Mouse (Mus musculus) embryonic facial prominence, embryonic 12.5 days (tissue): Measurements from ENCODE around the gene Gpn2. TPM values are rescaled to one million over a fixed set of nuclear protein-coding genes. Genes with fewer than 3 reads are reported as not detected.
A peak's percentile ranks its signal among the peaks of the same experiment; 100 is the strongest.

Experiments used
- ATAC-seq: fragments of 200-750 bp; cut with Nextera tagmentation; 2 replicates; pipeline ENCODE4 v1.8.0; 2017; ENCODE audit not compliant: insufficient number of reproducible peaks, insufficient read depth, low FRiP score, low TSS enrichment
- H3K27ac ChIP-seq: fragments of 300-500 bp; sonication (generic); 2 replicates; pipeline ENCODE4 v1.5.1; 2016; ENCODE audit warnings: mild to moderate bottlenecking
- H3K27me3 ChIP-seq: fragments of 300-500 bp; sonication (generic); 2 replicates; pipeline ENCODE4 v1.6.1; 2016; ENCODE audit warnings: mild to moderate bottlenecking, moderate library complexity
- H3K36me3 ChIP-seq: fragments of 300-500 bp; sonication (generic); 2 replicates; pipeline ENCODE4 v1.6.1; 2016; ENCODE audit warnings: mild to moderate bottlenecking
- H3K4me1 ChIP-seq: fragments of 300-500 bp; sonication (generic); 2 replicates; pipeline ENCODE4 v1.6.1; 2016
- H3K4me2 ChIP-seq: fragments of 300-500 bp; sonication (generic); replicated peaks from 2 replicates; pipeline ENCODE4 v1.6.1; 2016; ENCODE audit warnings: mild to moderate bottlenecking, moderate library complexity
- H3K4me3 ChIP-seq: fragments of 300-500 bp; sonication (generic); 2 replicates; pipeline ENCODE4 v1.5.1; 2016; ENCODE audit warnings: mild to moderate bottlenecking
- H3K9ac ChIP-seq: fragments of 300-500 bp; sonication (generic); 2 replicates; pipeline ENCODE4 v1.6.1; 2016; ENCODE audit warnings: mild to moderate bottlenecking, moderate library complexity
- H3K9me3 ChIP-seq: fragments of 300-500 bp; sonication (generic); 2 replicates; pipeline ENCODE4 v1.6.1; 2016; ENCODE audit warnings: mild to moderate bottlenecking, moderate library complexity
- WGBS: fragments of 180-500 bp; shearing (Covaris S2); methylation state at CpG from one replicate; pipeline ENCODE4 v1.1.7; 2016; 5-methylcytosine and 5-hydroxymethylcytosine counted together
- polyA plus RNA-seq: library from polyadenylated mRNA; unstranded; fragments of >200 nt; fragmentation: Nextera tagmentation; extraction: Ambion mirVana; gene quantifications from 2 replicates; pipeline ENCODE4 v1.2.1, GENCODE M21; 2016

Gpn2 gene
- polyA plus RNA-seq, 1 experiment from 2014 or later: 20.0 TPM

- H3K4me3 ChIP-seq: peak overlapping the region; percentile 44
- peak overlapping the region; percentile 53 for H3K9ac ChIP-seq
- ATAC-seq: no peak
- peaks cover 4% of the 10 kb centered on the region; the same call in 1 of the 2 replicates for H3K4me1 ChIP-seq
- peak overlapping the region; percentile 73 for H3K4me2 ChIP-seq
- WGBS: 26% methylated on average over 7 of the region's 7 CpGs
- peaks cover 8% of the 10 kb centered on the region for H3K36me3 ChIP-seq
- H3K9me3 ChIP-seq: no peaks in the 10 kb centered on the region
- H3K27me3 ChIP-seq: peaks cover 53% of the 10 kb centered on the region
- 0 out of 2 replicates have a peak overlapping the region, but pooled peaks have one; percentile 31 for H3K27ac ChIP-seq
These were observed 15.0 kb downstream of the Gpn2 start for GRCm38 (mm10) chr4:133599116-133599515.

DNA sequence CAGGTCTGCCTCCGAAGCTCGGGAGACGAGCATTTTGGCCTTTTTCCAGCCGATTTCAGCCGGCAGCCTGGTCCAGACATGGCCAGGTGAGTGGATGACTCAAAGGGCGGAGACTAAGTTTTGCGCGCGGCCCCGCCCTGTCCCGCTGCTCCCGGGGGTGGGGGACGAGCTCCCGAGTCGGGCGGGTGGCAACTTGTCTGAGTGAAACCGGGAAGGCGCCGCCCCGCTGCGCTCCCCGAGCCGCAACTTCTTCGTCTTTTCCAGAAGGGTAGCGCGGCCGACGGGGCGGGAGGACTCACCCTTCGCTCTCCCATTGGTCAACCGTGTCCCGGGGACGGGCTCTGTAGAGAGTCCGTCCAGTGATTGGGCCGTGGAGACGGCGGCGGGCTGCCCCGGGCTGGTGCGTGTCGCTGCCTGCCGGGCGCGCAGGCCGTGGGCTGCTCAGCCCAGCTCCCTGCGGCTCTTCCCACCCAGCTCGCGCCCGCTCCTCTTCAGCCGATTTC, 15.5 kb downstream of the Gpn2 start:
- Histone ChIP-seq H3K27ac (peak overlapping the region; percentile 63; the same call in 1 of the 2 replicates), H3K9ac (peak overlapping the region; percentile 53), H3K27me3 (peaks cover 53% of the 10 kb centered on the region), H3K9me3 (no peaks in the 10 kb centered on the region), H3K4me3 (peak overlapping the region; percentile 44), H3K4me1 (peaks cover 4% of the 10 kb centered on the region; the same call in 1 of the 2 replicates), H3K4me2 (peak overlapping the region; percentile 73), H3K36me3 (peaks cover 10% of the 10 kb centered on the region)
- ATAC-seq: peak; percentile 96
- under 1% methylated on average over 50 of the region's 50 CpGs for whole genome bisulfite sequencing

DNA sequence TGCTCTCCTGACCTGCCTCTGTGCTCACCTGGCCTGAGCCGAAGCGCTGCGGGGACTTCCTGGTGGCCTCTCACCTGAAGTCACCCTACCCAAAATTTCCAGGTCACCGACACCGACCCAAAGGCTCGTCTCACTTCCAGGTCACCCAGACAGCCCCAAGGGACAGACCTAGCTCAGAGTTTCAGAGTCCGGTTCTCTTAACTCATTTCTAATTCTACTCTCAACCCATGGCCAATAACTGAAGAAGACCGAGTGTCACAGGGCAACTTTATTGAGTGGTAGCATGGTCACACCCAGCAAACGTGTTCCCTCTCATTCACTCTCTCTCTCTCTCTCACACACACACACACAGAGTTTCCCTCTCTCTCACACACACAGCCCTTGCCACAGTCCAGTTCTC, 16.1 kb downstream of the Gpn2 start:
- ATAC-seq: no peak
- peak overlapping the region; percentile 63; the same call in 1 of the 2 replicates for H3K27ac ChIP-seq
- peak overlapping the region; percentile 44 for H3K4me3 ChIP-seq
- WGBS: 15% methylated on average over 9 of the region's 9 CpGs
- H3K4me1 ChIP-seq: peaks cover 4% of the 10 kb centered on the region; the same call in 1 of the 2 replicates
- H3K9ac ChIP-seq: peak overlapping the region; percentile 53; the same call in 1 of the 2 replicates
- H3K27me3 ChIP-seq: peaks cover 53% of the 10 kb centered on the region
- no peaks in the 10 kb centered on the region for H3K9me3 ChIP-seq
- peak overlapping the region; percentile 73 for H3K4me2 ChIP-seq
- peaks cover 16% of the 10 kb centered on the region for H3K36me3 ChIP-seq

- Histone ChIP-seq H3K27me3 (peaks cover 53% of the 10 kb centered on the region), H3K9ac (no peak within 1 kb of the TSS), H3K4me2 (peak within 1 kb of the TSS; percentile 30), H3K27ac (0 out of 2 replicates have a peak within 1 kb of the TSS, but pooled peaks have one; percentile 17), H3K36me3 (peaks cover 25% of the 10 kb centered on the region), H3K4me3 (peak within 1 kb of the TSS; percentile 27), H3K4me1 (peaks cover 4% of the 10 kb centered on the region; the same call in 1 of the 2 replicates), H3K9me3 (no peaks in the 10 kb centered on the region)
- ATAC-seq: no peak
- WGBS: 2% methylated on average over 16 of the region's 16 CpGs
These were observed 17.6 kb downstream of the Gpn2 start, which contains the start of gene Sfn for GRCm38 (mm10) chr4:133601721-133602218. Gene Sfn, minus strand, starts transcription at chr4:133602168.

- Histone ChIP-seq H3K4me2 (no peak overlapping the region), H3K9me3 (no peaks in the 10 kb centered on the region), H3K27ac (no peak overlapping the region), H3K27me3 (peaks cover 53% of the 10 kb centered on the region), H3K9ac (no peak overlapping the region), H3K36me3 (peaks cover 36% of the 10 kb centered on the region), H3K4me1 (peaks cover 4% of the 10 kb centered on the region; the same call in 1 of the 2 replicates), H3K4me3 (no peak overlapping the region)
- ATAC-seq: no peak
- WGBS: 91% methylated on average over 5 of the region's 5 CpGs
These were observed 18.9 kb downstream of the Gpn2 start for GRCm38 (mm10) chr4:133603056-133603455.

DNA sequence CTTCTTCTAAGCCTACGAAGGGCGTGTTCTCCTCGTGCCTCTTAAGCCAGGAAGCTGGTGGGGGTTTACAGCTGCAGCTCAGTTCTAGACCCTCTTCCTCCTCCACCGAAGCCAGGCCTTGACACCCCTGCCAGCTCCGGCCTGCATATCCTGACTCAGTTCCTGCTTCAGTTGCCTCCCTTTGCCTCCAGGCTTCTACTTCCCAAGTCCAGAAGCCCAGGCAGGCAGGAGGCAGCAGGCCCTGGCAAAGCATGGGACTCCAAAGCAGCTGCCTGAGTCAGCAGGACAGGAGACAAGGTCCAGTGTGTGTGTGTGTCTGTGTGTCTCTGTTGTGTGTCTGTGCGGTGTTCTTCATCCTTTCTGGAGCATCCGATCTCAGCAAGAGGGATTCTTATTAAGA, 20.0 kb downstream of the Gpn2 start:
- H3K27me3 ChIP-seq: peaks cover 43% of the 10 kb centered on the region
- WGBS: 82% methylated on average over 7 of the region's 7 CpGs
- no peak overlapping the region for H3K27ac ChIP-seq
- peaks cover 46% of the 10 kb centered on the region for H3K36me3 ChIP-seq
- H3K9ac ChIP-seq: no peak overlapping the region
- no peaks in the 10 kb centered on the region for H3K4me1 ChIP-seq
- no peak overlapping the region for H3K4me2 ChIP-seq
- H3K4me3 ChIP-seq: no peak overlapping the region
- ATAC-seq: no peak
- H3K9me3 ChIP-seq: no peaks in the 10 kb centered on the region

GRCm38 (mm10) chr4:133604856-133605255, 20.7 kb downstream of the Gpn2 start:
- peaks cover 37% of the 10 kb centered on the region for H3K27me3 ChIP-seq
- H3K27ac ChIP-seq: no peak overlapping the region
- ATAC-seq: no peak
- no peaks in the 10 kb centered on the region for H3K4me1 ChIP-seq
- H3K36me3 ChIP-seq: peaks cover 49% of the 10 kb centered on the region
- no peaks in the 10 kb centered on the region for H3K9me3 ChIP-seq
- no peak overlapping the region for H3K9ac ChIP-seq
- no peak overlapping the region for H3K4me2 ChIP-seq
- WGBS: 50% methylated on average over 6 of the region's 6 CpGs
- no peak overlapping the region for H3K4me3 ChIP-seq

- 44% methylated on average over 9 of the region's 9 CpGs for WGBS
- peaks cover 54% of the 10 kb centered on the region for H3K36me3 ChIP-seq
- no peak overlapping the region for H3K4me3 ChIP-seq
- H3K27ac ChIP-seq: no peak overlapping the region
- H3K9me3 ChIP-seq: no peaks in the 10 kb centered on the region
- peaks cover 32% of the 10 kb centered on the region for H3K27me3 ChIP-seq
- peak; percentile 11; the same call in 1 of the 2 replicates for ATAC-seq
- no peak overlapping the region for H3K9ac ChIP-seq
- H3K4me1 ChIP-seq: no peaks in the 10 kb centered on the region
- no peak overlapping the region for H3K4me2 ChIP-seq
These were observed 21.2 kb downstream of the Gpn2 start for GRCm38 (mm10) chr4:133605330-133605729.

DNA sequence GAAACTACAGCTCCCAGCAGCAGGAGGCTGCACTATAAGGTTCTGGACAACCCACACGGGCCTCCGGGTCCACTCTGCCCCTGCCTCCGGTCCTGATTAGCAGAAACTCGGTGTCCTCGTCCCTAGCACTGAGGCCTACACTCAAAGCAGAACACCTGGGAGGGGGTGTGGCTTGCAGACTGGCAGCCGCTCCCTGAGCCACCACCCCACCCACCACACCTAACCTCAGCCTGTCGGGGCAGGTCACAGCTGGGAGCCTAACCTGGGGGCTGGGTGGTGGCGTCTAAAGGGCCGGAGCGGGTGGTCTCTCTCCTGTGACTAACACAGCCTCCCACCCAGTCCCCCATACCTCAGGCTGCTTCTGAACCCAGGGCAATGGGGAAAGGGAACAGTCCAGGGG, 23.1 kb downstream of the Gpn2 start:
- 67% methylated on average over 10 of the region's 10 CpGs for WGBS
- Histone ChIP-seq H3K27ac (0 out of 2 replicates have a peak overlapping the region, but pooled peaks have one; percentile 11), H3K4me3 (no peak overlapping the region), H3K27me3 (peaks cover 14% of the 10 kb centered on the region), H3K4me1 (no peaks in the 10 kb centered on the region), H3K9me3 (no peaks in the 10 kb centered on the region), H3K4me2 (no peak overlapping the region), H3K9ac (no peak overlapping the region), H3K36me3 (peaks cover 63% of the 10 kb centered on the region)
- ATAC-seq: no peak

DNA sequence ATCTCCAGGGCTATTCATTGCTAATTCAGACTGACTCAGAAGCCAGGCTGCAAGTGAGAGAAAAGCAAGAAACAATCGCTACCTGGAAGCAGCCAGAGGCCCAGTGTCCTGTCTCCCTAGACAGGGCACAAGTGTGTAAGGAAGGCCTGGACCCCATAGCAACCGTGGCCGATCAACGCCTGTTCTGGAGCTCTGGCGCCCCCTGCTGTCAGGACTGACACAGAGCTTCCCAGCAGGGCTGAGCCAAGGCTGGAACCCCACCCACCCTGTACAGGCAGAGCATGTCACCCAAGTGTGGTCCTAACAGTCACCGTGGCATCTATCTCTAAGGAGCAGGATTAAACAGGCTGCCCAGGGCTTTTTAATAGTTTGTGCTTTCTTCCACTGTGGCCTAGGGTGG, 25.6 kb downstream of the Gpn2 start:
- 14% methylated on average over 6 of the region's 6 CpGs for WGBS
- peaks cover 75% of the 10 kb centered on the region for H3K36me3 ChIP-seq
- ATAC-seq: no peak

DNA sequence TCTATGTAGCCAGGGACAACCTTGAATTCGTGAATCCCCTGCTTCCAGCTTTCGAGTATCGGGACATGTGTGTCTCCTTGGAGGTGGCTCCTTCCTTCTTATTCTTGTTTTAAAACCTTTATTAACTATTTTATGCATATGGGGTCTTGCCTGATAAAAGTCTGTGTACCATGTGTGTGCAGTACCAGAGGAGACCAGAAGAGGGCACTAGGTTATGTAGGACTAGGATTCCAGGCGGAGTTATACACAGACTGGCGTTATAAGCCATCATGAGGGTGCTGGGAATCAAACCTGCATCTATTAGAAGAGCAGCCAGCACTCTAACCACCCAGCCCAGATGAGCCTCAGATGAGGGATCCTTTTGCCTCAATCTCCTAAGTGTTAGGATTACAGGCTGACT, 27.7 kb downstream of the Gpn2 start:
- H3K9me3 ChIP-seq: no peaks in the 10 kb centered on the region
- no peak overlapping the region for H3K4me3 ChIP-seq
- over 99% methylated on average over 5 of the region's 5 CpGs for WGBS
- H3K4me2 ChIP-seq: no peak overlapping the region
- ATAC-seq: no peak
- H3K36me3 ChIP-seq: peaks cover 72% of the 10 kb centered on the region
- no peak overlapping the region for H3K9ac ChIP-seq
- no peaks in the 10 kb centered on the region for H3K27me3 ChIP-seq
- no peaks in the 10 kb centered on the region for H3K4me1 ChIP-seq
- no peak overlapping the region for H3K27ac ChIP-seq

More for the DNA sequence above, 25.6 kb downstream of the Gpn2 start:
- no peaks in the 10 kb centered on the region for H3K4me1 ChIP-seq
- H3K4me3 ChIP-seq: no peak overlapping the region
- H3K4me2 ChIP-seq: no peak overlapping the region
- no peak overlapping the region for H3K9ac ChIP-seq
- no peak overlapping the region for H3K27ac ChIP-seq
- H3K9me3 ChIP-seq: no peaks in the 10 kb centered on the region
- no peaks in the 10 kb centered on the region for H3K27me3 ChIP-seq

GRCm38 (mm10) chr4:133612416-133612815, 28.3 kb downstream of the Gpn2 start:
- ATAC-seq: no peak
- H3K27me3 ChIP-seq: no peaks in the 10 kb centered on the region
- no peak overlapping the region for H3K9ac ChIP-seq
- H3K27ac ChIP-seq: no peak overlapping the region
- WGBS: 94% methylated on average over 7 of the region's 7 CpGs
- H3K4me3 ChIP-seq: no peak overlapping the region
- H3K9me3 ChIP-seq: no peaks in the 10 kb centered on the region
- H3K4me2 ChIP-seq: no peak overlapping the region
- peaks cover 67% of the 10 kb centered on the region for H3K36me3 ChIP-seq
- no peaks in the 10 kb centered on the region for H3K4me1 ChIP-seq
